Mouse (Mus musculus) T-cell, adult 66 days (primary cell): ENCODE results near the gene Hist1h3e. TPM values are rescaled to one million over a fixed set of nuclear protein-coding genes. Genes with fewer than 3 reads are reported as not detected.

Experiments used
- total RNA-seq, 2 experiments: library from RNA; stranded (reverse); gene quantifications; 3 replicates in 1 of 2; 4 replicates in 1 of 2; pipeline ENCODE4 v1.2.4; 2023

Hist1h3e gene
- total RNA-seq, 2 experiments from 2014 or later: 113 to 162 TPM

Other genes with a start within 250 kb of the Hist1h3e start
- gene Zfp322a, start 193.2 kb downstream of the Hist1h3e start, total RNA-seq: 10 to 100 TPM; 20.0 to 22.2 TPM
- gene Abt1, start 138.5 kb downstream of the Hist1h3e start, total RNA-seq: 10 to 100 TPM; 19.1 to 21.9 TPM
- not detected for gene Btn1a1, start 96.5 kb downstream of the Hist1h3e start, total RNA-seq
- gene Btn2a2, start 73.5 kb downstream of the Hist1h3e start, total RNA-seq: not detected
- 100 to 1,000 TPM; 263 to 347 TPM for gene Hist1h4h, start 31.3 kb downstream of the Hist1h3e start, total RNA-seq
- gene Hist1h2af, start 28.5 kb downstream of the Hist1h3e start, total RNA-seq: 10 to 100 TPM; 25.3 to 89.5 TPM
- gene Hist1h3g, start 26.9 kb downstream of the Hist1h3e start, total RNA-seq: 10 to 100 TPM; 15.6 to 26.1 TPM
- gene Hist1h2bh, start 19.0 kb downstream of the Hist1h3e start, total RNA-seq: 10 to 100 TPM in 1 of 2 experiments, 1 to 10 TPM in 1; 7.0 to 13.4 TPM
- 10 to 100 TPM; 62.8 to 92.1 TPM for gene Hist1h3f, start 18.3 kb downstream of the Hist1h3e start, total RNA-seq
- 100 to 1,000 TPM in 1 of 2 experiments, 10 to 100 TPM in 1; 83.0 to 211 TPM for gene Hist1h4f, start 10.7 kb downstream of the Hist1h3e start, total RNA-seq
- gene Hist1h1d, start 9.1 kb downstream of the Hist1h3e start, total RNA-seq: 10 to 100 TPM in 1 of 2 experiments, 1 to 10 TPM in 1; 7.2 to 15.8 TPM
- gene Hist1h2ae, start 8.9 kb upstream of the Hist1h3e start, total RNA-seq: 10 to 100 TPM; 10.2 to 27.9 TPM
- 100 to 1,000 TPM; 171 to 249 TPM for gene Hist1h2bg, start 9.0 kb upstream of the Hist1h3e start, total RNA-seq
- gene Hist1h2bf, start 11.8 kb upstream of the Hist1h3e start, total RNA-seq: 100 to 1,000 TPM in 1 of 2 experiments, 10 to 100 TPM in 1; 79.7 to 145 TPM
- 1 to 10 TPM in 1 of 2 experiments, not detected in 1; 10.0 TPM for gene Hist1h2ad, start 12.0 kb upstream of the Hist1h3e start, total RNA-seq
- gene Hist1h3d, start 13.4 kb upstream of the Hist1h3e start, total RNA-seq: 10 to 100 TPM in 1 of 2 experiments, 1 to 10 TPM in 1; 4.9 to 12.6 TPM
- gene Hist1h4d, start 19.2 kb upstream of the Hist1h3e start, total RNA-seq: 100 to 1,000 TPM; 122 to 174 TPM
- gene Hist1h2be, start 58.8 kb upstream of the Hist1h3e start, total RNA-seq: 10 to 100 TPM; 16.7 to 27.0 TPM
- gene Hist1h1e, start 60.2 kb upstream of the Hist1h3e start, total RNA-seq: 100 to 1,000 TPM; 103 to 169 TPM
- gene Hist1h2ac, start 121.6 kb upstream of the Hist1h3e start, total RNA-seq: 10 to 100 TPM; 10.3 to 12.2 TPM
- 10 to 100 TPM in 1 of 2 experiments, 1 to 10 TPM in 1; 8.2 to 15.2 TPM for gene Hist1h2bc, start 121.8 kb upstream of the Hist1h3e start, total RNA-seq
- gene Hist1h1t, start 133.4 kb upstream of the Hist1h3e start, total RNA-seq: not detected
- gene Hist1h4c, start 136.1 kb upstream of the Hist1h3e start, total RNA-seq: 100 to 1,000 TPM; 113 to 135 TPM
- 1 to 10 TPM; 1.4 to 2.5 TPM for gene Hfe, start 148.5 kb upstream of the Hist1h3e start, total RNA-seq
- 100 to 1,000 TPM; 569 to 655 TPM for gene Hist1h1c, start 176.4 kb upstream of the Hist1h3e start, total RNA-seq
- gene Hist1h3c, start 183.2 kb upstream of the Hist1h3e start, total RNA-seq: 10 to 100 TPM in 1 of 2 experiments, 1 to 10 TPM in 1; 9.0 to 44.3 TPM
- gene Hist1h2bb, start 184.4 kb upstream of the Hist1h3e start, total RNA-seq: 10 to 100 TPM; 34.2 to 89.5 TPM
- gene Hist1h2ab, start 188.8 kb upstream of the Hist1h3e start, total RNA-seq: 100 to 1,000 TPM in 1 of 2 experiments, 10 to 100 TPM in 1; 38.6 to 105 TPM
- 100 to 1,000 TPM in 1 of 2 experiments, 10 to 100 TPM in 1; 28.4 to 127 TPM for gene Hist1h3b, start 189.9 kb upstream of the Hist1h3e start, total RNA-seq
- 100 to 1,000 TPM in 1 of 2 experiments, 10 to 100 TPM in 1; 24.4 to 105 TPM for gene Hist1h4b, start 194.6 kb upstream of the Hist1h3e start, total RNA-seq
- 100 to 1,000 TPM in 1 of 2 experiments, 10 to 100 TPM in 1; 85.2 to 131 TPM for gene Hist1h4a, start 198.9 kb upstream of the Hist1h3e start, total RNA-seq
- 100 to 1,000 TPM; 140 to 197 TPM for gene Hist1h3a, start 200.0 kb upstream of the Hist1h3e start, total RNA-seq
- gene Hist1h1a, start 201.3 kb upstream of the Hist1h3e start, total RNA-seq: 10 to 100 TPM; 23.6 to 46.7 TPM
- gene Trim38, start 207.5 kb upstream of the Hist1h3e start, total RNA-seq: not detected
- not detected for gene Slc17a2, start 244.6 kb upstream of the Hist1h3e start, total RNA-seq